Mouse (Mus musculus) neural tube, embryonic 14.5 days (tissue): ENCODE results near the gene Rhbg. TPM values are rescaled to one million over a fixed set of nuclear protein-coding genes. Genes with fewer than 3 reads are reported as not detected.

Experiments used
- ATAC-seq: fragments of 200-750 bp; cut with Nextera tagmentation; 2 replicates; pipeline ENCODE4 v1.8.0; 2017; ENCODE audit warnings: low read depth, mild to moderate bottlenecking, moderate TSS enrichment, moderate library complexity
- H3K27ac ChIP-seq: fragments of 300-500 bp; sonication (generic); 2 replicates; pipeline ENCODE4 v1.5.1; 2014; ENCODE audit warnings: low read depth, mild to moderate bottlenecking, control low read depth, low read length, moderate library complexity, mixed read lengths
- H3K27me3 ChIP-seq: fragments of 300-500 bp; sonication (generic); 2 replicates; pipeline ENCODE4 v1.6.1; 2014; ENCODE audit warnings: low read length; ENCODE audit not compliant: control insufficient read depth, insufficient read depth
- H3K36me3 ChIP-seq: fragments of 300-500 bp; sonication (generic); 2 replicates; pipeline ENCODE4 v1.6.1; 2014; ENCODE audit warnings: low read length, mixed read lengths; ENCODE audit not compliant: control insufficient read depth, insufficient read depth
- H3K4me1 ChIP-seq: fragments of 300-500 bp; sonication (generic); 2 replicates; pipeline ENCODE4 v1.6.1; 2014; ENCODE audit warnings: low read length; ENCODE audit not compliant: control insufficient read depth, insufficient read depth
- H3K4me2 ChIP-seq: fragments of 300-500 bp; sonication (generic); 2 replicates; pipeline ENCODE4 v1.6.1; 2014; ENCODE audit warnings: mild to moderate bottlenecking, low read depth, low read length, control low read depth
- H3K4me3 ChIP-seq: fragments of 300-500 bp; sonication (generic); 2 replicates; pipeline ENCODE4 v1.5.1; 2014; ENCODE audit warnings: low read depth, low read length, control low read depth, mixed read lengths
- H3K9ac ChIP-seq: fragments of 300-500 bp; sonication (generic); replicated peaks from 2 replicates; pipeline ENCODE4 v1.6.1; 2014; ENCODE audit warnings: low read depth, mild to moderate bottlenecking, control low read depth, low read length, mixed read lengths
- H3K9me3 ChIP-seq: fragments of 300-500 bp; sonication (generic); 2 replicates; pipeline ENCODE4 v1.6.1; 2016; ENCODE audit warnings: low read length; ENCODE audit not compliant: control insufficient read depth
- WGBS: fragments of 180-500 bp; shearing (Covaris S2); extraction: QIAGEN DNeasy Blood & Tissue Kit; methylation state at CpG from one replicate; pipeline ENCODE4 v1.1.7; 2014; 5-methylcytosine and 5-hydroxymethylcytosine counted together
- polyA plus RNA-seq: library from polyadenylated mRNA; unstranded; fragments of >200 nt; fragmentation: Nextera tagmentation; extraction: Ambion mirVana; gene quantifications from 2 replicates; pipeline ENCODE4 v1.2.1, GENCODE M21; 2014

Gene Rhbg
- polyA plus RNA-seq, 1 experiment from 2014 or later = 0.51 TPM

DNA sequence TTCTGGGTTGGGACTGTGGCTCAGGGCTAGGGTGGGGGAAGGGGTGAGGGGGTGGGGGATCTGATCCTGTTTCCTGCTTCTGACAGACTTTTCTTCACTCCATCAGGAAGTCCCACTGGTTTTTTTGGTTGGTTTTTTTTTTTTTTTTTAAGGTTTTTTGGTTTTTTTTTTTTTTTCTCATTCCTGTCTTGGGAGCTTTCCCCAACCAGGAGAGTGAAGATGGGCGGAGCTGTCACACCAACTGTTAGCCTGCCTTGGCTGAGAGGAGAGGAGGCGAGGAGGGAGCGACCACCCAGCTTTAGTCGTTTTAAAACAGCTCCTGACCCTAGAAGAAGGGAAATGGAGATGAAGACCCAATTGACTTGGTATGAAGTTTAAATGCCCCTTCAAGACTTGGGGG is 27.2 kb downstream of the Rhbg start:
- Histone ChIP-seq H3K4me2 (peak overlapping the region; percentile 16; the same call in 1 of the 2 replicates), H3K36me3 (peaks cover 61% of the 10 kb centered on the region), H3K27ac (peak overlapping the region; percentile 89), H3K9me3 (no peaks in the 10 kb centered on the region), H3K4me3 (no peak overlapping the region), H3K4me1 (peaks cover 68% of the 10 kb centered on the region), H3K27me3 (no peaks in the 10 kb centered on the region), H3K9ac (no peak overlapping the region)
- ATAC-seq = no peak
- 12% methylated on average over 4 of the region's 4 CpGs for WGBS

DNA sequence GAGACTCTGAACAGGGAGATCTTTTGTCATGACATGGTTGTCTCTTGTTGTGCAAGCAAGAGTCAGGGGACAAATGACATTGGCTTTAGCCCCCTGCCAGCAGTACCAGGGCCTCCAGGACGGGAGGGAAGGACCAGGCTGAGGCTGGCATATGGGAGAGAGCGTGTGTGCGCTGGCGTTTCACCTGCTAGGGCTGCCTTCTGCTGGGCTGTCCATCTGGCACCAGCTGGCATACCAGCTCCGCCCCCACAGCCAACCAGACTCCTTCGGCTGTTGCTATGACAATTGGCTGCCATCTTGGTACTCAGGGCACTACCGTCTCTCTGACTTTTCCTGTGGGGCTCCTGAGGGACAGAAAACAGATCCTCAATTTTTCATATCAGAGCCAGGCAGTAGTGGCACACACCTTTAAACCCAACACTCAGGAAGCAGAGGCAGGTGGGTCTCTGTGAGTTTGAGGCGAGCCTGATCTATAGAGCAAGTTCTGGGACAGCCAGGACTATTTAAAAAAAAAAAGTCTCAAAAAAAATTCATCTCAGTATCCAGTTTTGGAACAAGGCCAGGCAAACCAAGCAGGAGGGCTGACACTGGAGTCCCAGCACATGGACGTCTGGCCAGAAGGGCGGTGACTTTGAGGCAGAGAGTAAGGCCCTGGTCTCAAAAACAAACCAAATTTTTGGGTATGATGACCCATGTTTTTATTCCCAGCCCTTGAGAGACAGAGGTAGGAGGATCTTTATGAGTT is 28.2 kb downstream of the Rhbg start:
- Histone ChIP-seq H3K27ac (peak overlapping the region; percentile 89), H3K36me3 (peaks cover 61% of the 10 kb centered on the region), H3K9me3 (no peaks in the 10 kb centered on the region), H3K4me3 (no peak overlapping the region), H3K4me1 (peaks cover 65% of the 10 kb centered on the region), H3K9ac (no peak overlapping the region), H3K4me2 (no peak overlapping the region), H3K27me3 (no peaks in the 10 kb centered on the region)
- WGBS = 46% methylated on average over 10 of the region's 10 CpGs
- peak; percentile 16; the same call in 1 of the 2 replicates for ATAC-seq

DNA sequence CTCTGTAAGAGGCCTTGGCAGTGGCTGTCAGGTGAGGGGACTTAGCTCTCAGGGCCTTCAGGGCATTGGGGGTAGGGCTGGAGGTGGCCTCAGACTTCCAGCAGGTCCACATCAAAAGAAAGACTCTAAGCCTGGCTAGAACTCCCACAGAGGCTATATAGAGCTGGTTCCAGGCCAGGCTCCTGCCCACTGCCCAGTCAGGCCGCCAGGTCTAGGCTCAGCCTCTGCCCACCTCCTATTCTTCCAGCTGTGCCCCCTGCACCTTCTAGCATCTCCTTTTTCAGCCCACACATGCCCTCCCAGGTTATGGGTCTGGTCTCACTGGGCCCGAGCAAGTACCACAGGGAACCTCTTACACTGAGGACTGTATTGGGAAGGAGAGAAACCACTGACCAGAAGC is 29.6 kb downstream of the Rhbg start:
- peak overlapping the region; percentile 89 for H3K27ac ChIP-seq
- H3K4me2 ChIP-seq = no peak overlapping the region
- WGBS = 50% methylated on average over 2 of the region's 2 CpGs
- H3K27me3 ChIP-seq = no peaks in the 10 kb centered on the region
- H3K9me3 ChIP-seq = no peaks in the 10 kb centered on the region
- H3K4me3 ChIP-seq = no peak overlapping the region
- H3K9ac ChIP-seq = no peak overlapping the region
- peaks cover 64% of the 10 kb centered on the region for H3K4me1 ChIP-seq
- ATAC-seq = no peak
- H3K36me3 ChIP-seq = peaks cover 57% of the 10 kb centered on the region

DNA sequence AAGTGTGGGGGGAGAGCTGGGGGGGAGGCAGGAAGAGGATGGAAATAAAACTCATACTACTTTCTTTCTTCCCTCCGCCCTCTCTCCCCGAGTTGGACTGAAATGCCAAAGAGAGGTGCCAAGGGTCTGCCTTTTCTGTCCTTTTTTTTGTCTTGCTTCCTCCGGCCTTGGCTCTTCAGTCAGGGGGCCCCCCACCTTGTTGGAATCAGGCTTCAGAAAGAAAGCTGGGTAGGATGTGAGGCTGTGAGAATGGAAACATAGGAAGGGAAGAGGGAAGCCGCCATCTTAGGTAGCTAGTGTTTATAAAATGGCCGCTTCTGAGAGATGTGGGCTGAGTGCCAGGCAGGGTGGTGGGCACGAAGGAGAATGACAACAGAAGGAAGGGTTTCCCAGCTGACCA is 32.1 kb downstream of the Rhbg start:
- ATAC-seq = peak; percentile 6
- peaks cover 42% of the 10 kb centered on the region for H3K36me3 ChIP-seq
- no peak overlapping the region; the same call in 1 of the 2 replicates for H3K9ac ChIP-seq
- WGBS = 44% methylated on average over 6 of the region's 6 CpGs
- peak overlapping the region; percentile 89 for H3K27ac ChIP-seq
- H3K4me1 ChIP-seq = peaks cover 53% of the 10 kb centered on the region
- H3K27me3 ChIP-seq = no peaks in the 10 kb centered on the region
- no peaks in the 10 kb centered on the region for H3K9me3 ChIP-seq
- peak overlapping the region; percentile 26; the same call in 1 of the 2 replicates for H3K4me2 ChIP-seq
- no peak overlapping the region for H3K4me3 ChIP-seq

DNA sequence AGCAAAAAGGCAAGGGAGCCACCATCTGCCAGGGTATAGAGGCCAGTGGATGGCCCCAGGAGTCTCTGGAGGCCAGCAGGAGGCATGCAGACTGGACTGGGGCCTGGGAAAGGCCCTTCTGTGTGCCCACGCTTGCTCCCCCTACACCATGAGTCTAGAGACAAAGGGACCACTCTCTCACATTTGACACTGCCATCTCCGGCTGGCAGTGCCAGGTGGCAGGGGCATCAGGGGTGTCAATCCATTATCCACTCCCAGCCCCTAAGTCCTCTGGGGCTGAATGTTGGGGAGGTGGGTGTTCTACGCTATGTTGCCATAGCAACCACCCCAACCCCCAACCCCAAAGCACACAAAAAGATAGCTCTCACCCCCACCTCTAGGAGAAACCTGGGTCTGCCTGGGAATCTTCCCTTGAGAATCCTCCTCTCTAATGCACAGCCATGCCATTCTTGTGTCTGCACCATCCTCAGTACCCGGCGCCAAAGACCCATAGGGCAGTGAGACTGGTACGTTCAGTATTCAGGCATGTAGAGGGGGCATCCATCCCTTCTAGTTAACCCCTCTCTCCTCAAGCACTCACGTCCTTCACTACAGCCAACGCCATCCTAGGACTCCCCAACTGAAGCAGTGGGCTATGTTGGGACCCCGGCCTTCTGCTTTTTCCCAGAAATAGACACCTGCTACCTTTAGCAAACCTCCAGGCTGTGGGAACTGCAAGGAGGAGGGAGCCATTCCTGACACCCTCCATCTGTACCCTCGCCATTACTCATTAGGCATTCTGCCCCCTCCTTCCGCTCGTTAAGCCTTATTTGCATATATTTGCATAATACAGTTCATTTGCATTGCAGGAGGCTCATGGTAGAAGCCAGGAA is 32.8 kb downstream of the Rhbg start:
- Histone ChIP-seq H3K4me1 (peaks cover 51% of the 10 kb centered on the region), H3K4me3 (no peak overlapping the region), H3K9ac (peak overlapping the region; percentile 56), H3K9me3 (no peaks in the 10 kb centered on the region), H3K36me3 (peaks cover 39% of the 10 kb centered on the region), H3K27ac (peak overlapping the region; percentile 89), H3K27me3 (no peaks in the 10 kb centered on the region), H3K4me2 (peak overlapping the region; percentile 93)
- peak; percentile 73 for ATAC-seq
- WGBS = 20% methylated on average over 12 of the region's 12 CpGs

DNA sequence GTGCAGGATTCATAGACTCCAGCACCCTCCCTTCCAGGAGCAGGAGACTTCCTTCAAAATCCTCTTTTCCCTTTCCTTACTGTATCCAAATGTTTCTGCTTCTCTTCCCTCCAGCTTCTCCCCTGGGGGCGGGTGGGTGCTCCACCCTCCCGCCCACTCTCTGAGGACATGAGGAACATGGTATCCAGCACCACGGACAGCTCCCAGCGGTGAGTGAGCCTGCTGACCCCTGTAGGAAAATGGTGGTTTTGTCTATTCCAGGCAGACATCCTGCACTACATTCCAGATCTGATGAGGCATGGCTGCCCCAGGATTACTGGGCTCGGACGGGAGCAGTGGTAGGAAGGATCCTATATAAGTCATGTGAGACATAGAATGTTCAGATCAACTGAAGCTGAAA is 33.7 kb downstream of the Rhbg start:
- Histone ChIP-seq H3K27me3 (no peaks in the 10 kb centered on the region), H3K9ac (peak overlapping the region; percentile 56), H3K36me3 (peaks cover 31% of the 10 kb centered on the region), H3K9me3 (no peaks in the 10 kb centered on the region), H3K27ac (peak overlapping the region; percentile 89), H3K4me3 (peak overlapping the region; percentile 3; the same call in 1 of the 2 replicates), H3K4me2 (peak overlapping the region; percentile 93), H3K4me1 (peaks cover 50% of the 10 kb centered on the region)
- 4% methylated on average over 6 of the region's 6 CpGs for WGBS
- ATAC-seq = no peak

DNA sequence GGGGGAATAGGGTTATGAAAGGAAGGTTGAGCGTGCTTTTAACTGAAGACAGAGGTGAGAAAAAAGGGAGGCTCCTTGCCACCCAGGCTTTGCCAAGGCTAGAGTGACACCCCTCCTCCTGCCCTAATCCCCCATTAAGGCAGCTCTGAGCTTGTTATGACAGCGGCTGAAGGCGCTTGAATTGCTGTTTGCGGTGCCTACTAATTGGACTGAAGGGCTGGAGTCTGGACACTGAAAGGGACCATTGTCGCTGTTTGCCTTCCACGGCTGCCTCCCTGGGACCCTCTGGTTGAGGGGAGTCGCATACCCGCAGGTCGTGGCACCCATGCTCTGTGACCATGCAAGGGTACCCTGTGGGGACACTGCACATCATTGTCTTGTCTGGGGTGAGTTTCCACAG is 34.6 kb downstream of the Rhbg start:
- peaks cover 25% of the 10 kb centered on the region for H3K36me3 ChIP-seq
- no peaks in the 10 kb centered on the region for H3K27me3 ChIP-seq
- peak overlapping the region; percentile 89 for H3K27ac ChIP-seq
- peaks cover 44% of the 10 kb centered on the region for H3K4me1 ChIP-seq
- WGBS = 6% methylated on average over 9 of the region's 9 CpGs
- no peak for ATAC-seq
- peak overlapping the region; percentile 56 for H3K9ac ChIP-seq
- peak overlapping the region; percentile 22 for H3K4me3 ChIP-seq
- no peaks in the 10 kb centered on the region for H3K9me3 ChIP-seq
- H3K4me2 ChIP-seq = peak overlapping the region; percentile 93

DNA sequence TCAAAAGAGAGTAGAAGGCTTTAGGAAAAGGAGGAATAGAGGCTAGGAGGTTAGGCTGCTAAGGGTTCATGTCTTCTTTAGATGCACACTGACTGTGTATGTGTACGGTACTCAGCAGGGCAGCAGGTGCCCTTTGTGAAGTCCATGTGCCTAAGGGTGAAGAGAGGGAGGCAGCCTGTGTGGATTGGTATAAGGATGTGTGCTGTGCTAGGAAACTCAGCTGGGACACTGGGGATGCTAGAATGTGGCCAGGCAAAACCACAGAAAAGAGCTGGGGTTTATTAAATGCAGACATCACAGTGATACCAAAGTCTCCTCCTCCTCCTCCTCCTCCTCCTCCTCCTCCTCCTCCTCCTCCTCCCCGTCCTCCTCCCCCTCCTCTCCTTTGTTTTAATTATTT is 36.8 kb downstream of the Rhbg start:
- H3K4me2 ChIP-seq = peak overlapping the region; percentile 93
- peak overlapping the region; percentile 73 for H3K4me3 ChIP-seq
- no peaks in the 10 kb centered on the region for H3K9me3 ChIP-seq
- no peaks in the 10 kb centered on the region for H3K27me3 ChIP-seq
- H3K4me1 ChIP-seq = peaks cover 43% of the 10 kb centered on the region
- peak overlapping the region; percentile 99 for H3K9ac ChIP-seq
- H3K36me3 ChIP-seq = peaks cover 4% of the 10 kb centered on the region; the same call in 1 of the 2 replicates
- ATAC-seq = no peak
- peak overlapping the region; percentile 99 for H3K27ac ChIP-seq
- WGBS = 15% methylated on average over 1 of the region's 2 CpGs
